Mouse (Mus musculus) G1E (cell line): Measurements from ENCODE around the gene Smok3c. TPM values are rescaled to one million over a fixed set of nuclear protein-coding genes. Genes with fewer than 3 reads are reported as not detected.
"Not testable (repeated sequence)": the region's sequence is repeated elsewhere in the genome, so short reads cannot be mapped to it uniquely, and the experiment has no call there.

Experiments
- ATAC-seq: 2 replicates; pipeline ENCODE4 v1.8.0; 2016; ENCODE audit warnings: mild to moderate bottlenecking; ENCODE audit not compliant: insufficient number of reproducible peaks, poor library complexity, low FRiP score, severe bottlenecking; ENCODE audit errors: extremely low read depth
- DNase-seq: peaks from one replicate; pipeline ENCODE4 v3.0.0; 2012; ENCODE audit warnings: low spot score
- H3K27me3 ChIP-seq: 2 replicates; pipeline ENCODE4 v1.6.1; 2012; ENCODE audit warnings: mild to moderate bottlenecking, low read length, inconsistent platforms; ENCODE audit not compliant: insufficient read depth
- H3K36me3 ChIP-seq: replicated peaks from 2 replicates; pipeline ENCODE3; 2012; ENCODE audit warnings: mild to moderate bottlenecking, inconsistent platforms
- H3K4me1 ChIP-seq: 2 replicates; pipeline ENCODE4 v1.6.1; 2012; ENCODE audit warnings: low read depth, low read length, inconsistent platforms, mixed read lengths; ENCODE audit not compliant: insufficient read depth
- H3K4me3 ChIP-seq: 2 replicates; pipeline ENCODE4 v1.5.1; 2012; ENCODE audit warnings: low read depth, mild to moderate bottlenecking, inconsistent platforms, low read length, moderate library complexity, mixed read lengths
- H3K9me3 ChIP-seq: replicated peaks from 2 replicates; pipeline ENCODE4 v1.6.1; 2012; ENCODE audit warnings: inconsistent platforms
- CTCF ChIP-seq: IDR thresholded peaks from 2 replicates; pipeline ENCODE4 v1.5.1; 2012; ENCODE audit warnings: low read depth, low read length, inconsistent platforms, mixed read lengths
- GATA1 ChIP-seq: IDR thresholded peaks from 2 replicates; pipeline ENCODE4 v1.6.1; 2012; ENCODE audit warnings: borderline replicate concordance, low read length, inconsistent platforms, mixed read lengths
- GATA2 ChIP-seq: IDR thresholded peaks from 2 replicates; pipeline ENCODE4 v1.6.1; 2012; ENCODE audit warnings: low read depth, low read length, inconsistent platforms, borderline replicate concordance
- POLR2AphosphoS5 ChIP-seq: IDR thresholded peaks from 2 replicates; pipeline ENCODE4 v1.6.1; 2012; ENCODE audit warnings: low read depth, low read length, inconsistent platforms; ENCODE audit not compliant: insufficient replicate concordance
- TAL1 ChIP-seq: conservative IDR thresholded peaks from 2 replicates; pipeline ENCODE4 v1.6.1; 2012; ENCODE audit warnings: low read depth, low read length, inconsistent platforms, mixed read lengths
- polyA plus RNA-seq: library from polyadenylated mRNA; stranded (reverse); fragments of >175 nt; gene quantifications from 2 replicates; pipeline ENCODE4 v1.2.3, GENCODE M21; 2012
- total RNA-seq, 2 experiments: library from RNA; stranded (forward) in 1 of 2; stranded (reverse) in 1 of 2; fragments of 200-1000 nt in 1 of 2; fragments of >200 nt in 1 of 2; fragmentation: Nextera tagmentation in 1 of 2; gene quantifications; 2 replicates each; pipeline ENCODE4 v1.2.3; 2014 to 2017

Smok3c gene
- total and polyA plus RNA-seq, 3 experiments = 0.11 TPM; not detected in 2

- H3K4me1 ChIP-seq = peaks cover 27% of the 10 kb centered on the region
- ATAC-seq = no peak
- H3K36me3 ChIP-seq = peaks cover 52% of the 10 kb centered on the region
- no peak for DNase-seq
- no peaks in the 10 kb centered on the region for H3K27me3 ChIP-seq
- H3K9me3 ChIP-seq = no peaks in the 10 kb centered on the region
- H3K4me3 ChIP-seq = no peak overlapping the region
- TF ChIP-seq CTCF (no peak), GATA2 (no peak), POLR2AphosphoS5 (no peak), TAL1 (no peak), GATA1 (no peak)
Observed at GRCm38 (mm10) chr5:138089108-138089551, 36.1 kb downstream of the Smok3c start.

- H3K4me3 ChIP-seq = no peak overlapping the region
- DNase-seq = no peak
- no peak for TF ChIP-seq GATA2
- no peak for TF ChIP-seq POLR2AphosphoS5
- no peak for TF ChIP-seq TAL1
- no peak for TF ChIP-seq CTCF
- TF ChIP-seq GATA1 = no peak
- no peak for ATAC-seq
- peaks cover 63% of the 10 kb centered on the region for H3K36me3 ChIP-seq
- H3K9me3 ChIP-seq = no peaks in the 10 kb centered on the region
- H3K4me1 ChIP-seq = peaks cover 23% of the 10 kb centered on the region
- H3K27me3 ChIP-seq = no peaks in the 10 kb centered on the region
Observed at GRCm38 (mm10) chr5:138090271-138090670, 37.3 kb downstream of the Smok3c start.

GRCm38 (mm10) chr5:138090737-138091136, 37.7 kb downstream of the Smok3c start:
- Histone ChIP-seq H3K4me1 (peaks cover 23% of the 10 kb centered on the region), H3K4me3 (no peak overlapping the region), H3K27me3 (no peaks in the 10 kb centered on the region), H3K36me3 (peaks cover 67% of the 10 kb centered on the region), H3K9me3 (no peaks in the 10 kb centered on the region)
- ATAC-seq (no peak), DNase-seq (no peak)
- no peak for TF ChIP-seq GATA1
- no peak for TF ChIP-seq GATA2
- no peak for TF ChIP-seq POLR2AphosphoS5
- TF ChIP-seq CTCF = no peak
- TF ChIP-seq TAL1 = no peak

DNA sequence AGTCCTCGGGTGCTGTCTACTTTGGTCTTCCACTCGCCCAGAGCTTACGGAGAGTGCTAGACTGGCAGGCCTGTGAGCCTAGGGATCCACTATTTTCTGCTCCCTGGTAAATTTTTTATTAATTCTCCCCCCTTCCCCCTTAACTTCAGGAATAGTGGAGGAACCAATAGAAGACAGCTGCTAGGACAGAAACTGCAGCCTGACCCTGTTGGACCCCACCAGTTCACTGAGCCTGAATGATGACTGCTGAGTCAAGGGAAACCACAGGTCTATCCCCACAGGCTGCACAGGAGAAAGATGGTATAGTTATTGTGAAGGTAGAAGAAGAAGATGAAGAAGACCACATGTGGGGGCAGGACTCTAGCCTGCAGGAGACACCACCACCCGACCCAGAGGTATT, 39.8 kb downstream of the Smok3c start:
- Histone ChIP-seq H3K36me3 (peaks cover 76% of the 10 kb centered on the region), H3K4me3 (no peak overlapping the region), H3K9me3 (no peaks in the 10 kb centered on the region), H3K27me3 (no peaks in the 10 kb centered on the region), H3K4me1 (peaks cover 15% of the 10 kb centered on the region)
- DNase-seq = no peak
- TF ChIP-seq GATA2 (no peak), POLR2AphosphoS5 (no peak), TAL1 (no peak), CTCF (no peak), GATA1 (no peak)
- no peak for ATAC-seq

- no peaks in the 10 kb centered on the region for H3K9me3 ChIP-seq
- no peaks in the 10 kb centered on the region for H3K27me3 ChIP-seq
- H3K4me1 ChIP-seq = peaks cover under 1% of the 10 kb centered on the region; the same call in 1 of the 2 replicates
- H3K4me3 ChIP-seq = no peak overlapping the region
- H3K36me3 ChIP-seq = peaks cover 76% of the 10 kb centered on the region
- ATAC-seq (no peak), DNase-seq (no peak)
- TF ChIP-seq TAL1 (no peak), POLR2AphosphoS5 (no peak), GATA1 (no peak), CTCF (no peak), GATA2 (no peak)
Observed at GRCm38 (mm10) chr5:138094474-138094873, 41.5 kb downstream of the Smok3c start.

DNA sequence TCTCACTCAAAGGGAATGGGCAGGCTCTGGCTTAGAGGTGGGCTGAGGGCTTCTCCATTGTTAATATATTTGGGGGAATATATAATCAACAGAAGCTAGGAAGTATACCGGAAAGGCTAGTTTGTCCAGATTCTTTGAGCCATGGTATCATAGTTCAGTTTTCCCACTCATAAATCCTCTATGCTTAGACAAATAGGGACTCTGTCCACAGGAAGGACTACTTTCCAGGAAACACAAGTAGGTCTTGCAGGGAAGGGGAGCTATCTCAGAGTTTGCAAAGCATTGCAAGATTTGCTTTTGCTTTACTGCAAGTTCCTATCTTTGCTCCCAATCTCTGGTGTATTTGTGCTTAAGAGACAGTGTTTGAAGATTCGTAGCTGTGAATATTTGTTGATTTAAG, 52.0 kb downstream of the Smok3c start:
- DNase-seq (no peak), ATAC-seq (no peak)
- Histone ChIP-seq H3K36me3 (peaks cover 61% of the 10 kb centered on the region), H3K4me1 (no peaks in the 10 kb centered on the region), H3K4me3 (no peak overlapping the region), H3K27me3 (no peaks in the 10 kb centered on the region), H3K9me3 (no peaks in the 10 kb centered on the region)
- TF ChIP-seq GATA1 = no peak
- no peak for TF ChIP-seq GATA2
- no peak for TF ChIP-seq TAL1
- no peak for TF ChIP-seq POLR2AphosphoS5
- TF ChIP-seq CTCF = no peak

- no peak for DNase-seq
Observed at GRCm38 (mm10) chr5:138107130-138107529, 54.1 kb downstream of the Smok3c start.

DNA sequence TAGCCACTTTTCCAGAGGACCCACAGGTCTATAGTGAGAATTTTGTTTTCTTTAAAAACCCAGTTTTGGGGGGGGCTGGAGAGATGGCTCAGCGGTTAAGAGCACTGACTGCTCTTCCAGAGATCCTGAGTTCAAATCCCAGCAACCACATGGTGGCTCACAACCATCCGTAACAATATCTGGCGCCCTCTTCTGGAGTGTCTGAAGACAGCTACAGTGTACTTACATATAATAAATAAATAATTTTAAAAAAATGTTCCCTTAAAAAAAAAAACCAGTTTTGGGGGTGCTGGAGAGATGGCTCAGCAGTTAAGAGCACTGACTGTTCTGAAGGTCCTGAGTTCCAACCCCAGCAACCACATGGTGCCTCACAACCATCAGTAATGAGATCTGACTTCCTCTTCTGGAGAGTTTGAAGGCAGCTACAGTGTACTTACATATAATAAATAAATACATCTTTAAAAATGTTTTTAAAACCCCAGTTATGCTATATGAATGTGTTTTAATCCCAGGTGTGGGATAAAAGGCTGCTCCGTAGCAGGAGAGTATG, 56.9 kb downstream of the Smok3c start:
- H3K4me3 ChIP-seq, H3K4me1 ChIP-seq, DNase-seq, ATAC-seq, H3K9me3 ChIP-seq, H3K27me3 ChIP-seq: not testable (repeated sequence)
- peaks cover 12% of the 10 kb centered on the region for H3K36me3 ChIP-seq

More at GRCm38 (mm10) chr5:138107130-138107529, 54.1 kb downstream of the Smok3c start:
- TF ChIP-seq GATA1 = no peak
- no peak for TF ChIP-seq CTCF
- no peak for TF ChIP-seq POLR2AphosphoS5
- TF ChIP-seq GATA2 = no peak
- no peak for TF ChIP-seq TAL1
- Histone ChIP-seq H3K4me3 (no peak overlapping the region), H3K9me3 (no peaks in the 10 kb centered on the region), H3K36me3 (peaks cover 40% of the 10 kb centered on the region), H3K27me3 (peaks cover 2% of the 10 kb centered on the region; the same call in 1 of the 2 replicates), H3K4me1 (no peaks in the 10 kb centered on the region; the same call in 1 of the 2 replicates)
- ATAC-seq = no peak
